Mouse (Mus musculus) lung, adult 18-20 months (tissue): ENCODE measurements around the gene Dnttip2.

Experiments
- DNase-seq, 2 experiments: peaks; one replicate each; pipeline ENCODE4 v3.0.0; 2022; ENCODE audit warnings: mixed read lengths in 2 of 2

Dnttip2 gene

DNA sequence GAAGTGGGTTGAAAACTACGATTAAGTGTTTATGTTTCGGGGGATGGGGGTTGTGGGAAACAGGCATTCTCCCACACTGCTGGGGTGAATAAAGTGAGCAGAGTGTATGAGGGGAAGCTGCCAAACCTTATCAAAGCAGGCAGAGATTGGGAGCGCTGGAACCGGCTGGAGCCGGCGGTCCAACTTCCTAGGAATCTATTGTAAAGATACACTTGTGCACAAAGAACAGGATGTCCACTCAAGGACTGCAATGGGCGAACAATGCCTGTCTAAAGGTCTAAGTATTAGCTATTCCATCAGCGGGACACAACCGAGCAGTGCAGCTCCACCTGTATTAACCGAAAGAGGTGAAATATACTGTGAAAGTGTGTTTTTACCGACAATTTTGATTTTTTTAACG is 17.6 kb downstream of the Dnttip2 start:
- peak; percentile 19 to 33 for DNase-seq

DNA sequence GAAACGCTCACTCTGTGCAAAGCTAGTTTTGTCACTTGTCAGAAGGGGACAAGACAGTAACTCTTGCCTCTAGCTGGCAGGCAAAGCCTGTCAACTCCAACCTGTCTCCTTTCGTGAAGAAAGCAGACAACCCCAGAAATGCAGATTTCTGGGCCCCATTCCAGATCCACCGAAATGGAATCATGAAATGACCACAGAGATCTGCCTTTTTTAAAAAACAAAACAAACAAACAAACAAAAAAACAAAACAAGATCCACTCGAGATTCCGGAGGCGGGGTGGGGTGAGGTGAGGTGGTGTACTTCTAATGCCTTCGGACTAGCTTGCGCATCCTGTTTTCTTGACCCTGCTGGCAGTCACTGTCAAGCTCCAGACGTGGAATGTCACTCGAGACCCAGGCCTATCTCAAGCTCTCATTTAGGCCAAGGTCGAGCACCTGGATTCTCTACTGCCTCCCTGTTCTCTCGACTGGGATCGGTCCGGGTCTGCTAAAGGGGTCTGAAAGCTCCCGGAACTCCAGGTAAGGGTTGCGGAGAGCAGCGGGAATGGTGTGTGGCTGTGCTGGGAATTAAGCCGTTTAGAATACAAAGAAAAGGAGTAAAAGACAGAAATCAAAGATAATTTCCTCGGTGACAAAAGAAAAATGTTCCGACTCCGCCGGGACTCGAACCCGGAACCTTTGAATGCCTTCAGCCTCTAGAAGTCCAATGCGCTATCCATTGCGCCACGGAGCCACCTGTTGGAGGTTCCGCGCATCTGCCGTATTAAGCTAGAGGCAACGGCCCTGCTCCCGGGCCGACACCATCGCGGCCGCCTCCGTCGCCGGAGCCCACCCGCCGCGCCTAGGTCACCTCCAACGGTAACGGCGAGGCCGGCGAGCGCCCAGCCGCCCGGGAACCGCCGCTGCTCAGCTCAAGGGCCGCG is 18.4 kb downstream of the Dnttip2 start:
- DNase-seq, result peak; percentile 93 to 94

DNA sequence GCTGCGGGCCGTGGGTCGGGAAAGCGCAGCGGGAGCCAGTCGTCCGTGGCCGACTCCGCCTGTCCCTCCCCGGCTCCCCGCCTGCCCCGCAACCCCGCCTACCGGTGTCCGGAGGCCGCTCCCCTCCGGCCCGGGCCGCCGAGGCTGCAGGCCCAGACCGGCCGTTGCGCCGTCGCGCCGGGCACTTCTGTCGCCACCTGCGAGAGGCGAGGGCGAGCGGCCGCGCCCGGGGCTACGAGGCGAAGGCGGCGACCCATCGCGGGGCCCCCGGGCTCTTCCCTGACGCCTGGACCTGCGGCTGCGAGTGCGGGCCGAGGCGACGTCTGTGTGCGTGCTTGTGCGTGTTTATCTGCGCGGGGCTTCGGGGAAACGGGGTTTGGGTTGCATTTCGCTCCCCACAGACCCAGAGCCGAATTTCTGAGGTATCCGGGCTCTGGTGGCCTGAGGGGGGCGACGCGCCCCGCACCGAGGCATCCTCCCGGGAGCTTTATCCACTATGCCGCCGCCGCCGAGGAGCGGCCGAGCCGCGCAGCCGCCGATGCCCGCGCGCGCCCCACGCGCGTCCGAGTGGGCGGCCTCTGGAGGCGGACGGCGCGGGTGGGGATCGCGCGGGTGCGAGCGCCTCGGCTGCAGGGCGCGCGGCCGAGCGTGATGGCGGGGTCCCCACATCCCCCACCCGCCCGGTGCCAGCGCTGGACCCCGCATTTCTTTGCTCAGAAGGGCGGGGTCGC is 19.2 kb downstream of the Dnttip2 start:
- peak; percentile 87 to 89 for DNase-seq

GRCm38 (mm10) chr3:122293954-122294850 is 20.0 kb downstream of the Dnttip2 start, which contains the start of gene Bcar3:
Bcar3 (plus strand) TSS chr3:122294136.
- DNase-seq, result peak; percentile 91 to 94

DNA sequence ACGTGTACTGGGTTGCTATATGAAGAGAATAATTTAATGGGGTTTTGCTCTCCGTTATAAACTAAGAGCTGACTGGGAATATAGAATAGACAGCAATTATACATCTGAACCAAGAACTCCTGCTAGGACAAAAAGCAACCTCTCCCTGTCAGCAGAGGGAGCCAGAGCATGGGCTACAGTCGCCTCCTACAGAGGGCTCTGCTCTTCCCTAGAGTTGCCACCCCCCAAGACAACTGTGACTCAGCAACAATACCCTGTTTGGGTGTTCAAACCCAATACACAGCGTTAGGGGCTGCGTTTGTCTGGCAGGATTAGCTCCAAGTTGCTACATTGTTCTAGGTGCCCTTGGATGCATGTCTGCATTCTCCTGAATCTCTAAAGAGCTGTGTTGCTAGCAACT is 21.3 kb downstream of the Dnttip2 start:
- DNase-seq, result peak; percentile 39 to 61

GRCm38 (mm10) chr3:122296979-122297378 is 22.8 kb downstream of the Dnttip2 start:
- peak; percentile 24 to 26 for DNase-seq

DNA sequence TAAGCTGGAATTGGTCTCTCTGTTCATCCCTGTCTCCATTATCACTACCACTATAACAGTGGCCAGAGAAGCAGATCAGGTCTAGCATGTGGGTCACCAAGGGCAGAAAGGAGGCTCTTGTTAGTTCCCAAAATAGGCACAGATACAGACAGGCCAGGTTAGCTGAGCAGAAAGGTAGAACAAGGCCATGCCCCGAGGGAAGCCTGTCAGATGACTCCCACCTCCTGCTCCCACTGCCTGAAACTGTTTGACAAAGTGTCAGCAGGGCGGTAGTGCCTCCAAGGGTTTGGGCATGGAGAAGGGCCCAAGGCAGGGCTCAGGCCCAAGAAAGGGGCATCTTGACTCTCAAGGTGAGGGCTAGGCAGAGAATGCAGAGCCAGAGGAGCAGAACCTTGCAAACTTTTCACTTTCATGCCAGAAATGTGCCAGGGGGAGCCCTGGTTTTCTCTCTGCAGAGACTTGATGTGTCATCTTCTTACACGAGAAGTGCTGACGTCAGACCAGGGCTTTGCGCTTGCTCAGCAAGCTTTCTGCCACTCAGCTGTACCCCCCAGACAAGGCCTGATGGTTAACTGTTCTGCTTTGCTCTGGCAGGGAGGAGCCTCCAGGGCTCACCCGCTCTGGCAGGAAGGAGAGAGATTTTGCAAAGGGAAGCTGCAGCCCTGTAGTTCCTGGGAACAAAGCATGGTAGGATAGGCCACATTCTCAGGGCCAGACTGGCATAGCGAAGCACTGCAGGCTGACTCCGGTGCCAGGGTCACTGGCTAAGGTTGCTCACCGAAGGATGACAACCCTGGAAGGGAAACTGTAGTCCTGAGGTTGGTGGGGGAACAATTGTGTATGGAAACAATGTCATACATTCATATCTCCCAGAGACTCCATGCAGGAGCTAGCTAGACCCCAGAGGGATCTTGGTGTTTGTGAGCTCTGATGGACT is 27.1 kb downstream of the Dnttip2 start:
- peak in 1 of 2 experiments; percentile 11 for DNase-seq

DNA sequence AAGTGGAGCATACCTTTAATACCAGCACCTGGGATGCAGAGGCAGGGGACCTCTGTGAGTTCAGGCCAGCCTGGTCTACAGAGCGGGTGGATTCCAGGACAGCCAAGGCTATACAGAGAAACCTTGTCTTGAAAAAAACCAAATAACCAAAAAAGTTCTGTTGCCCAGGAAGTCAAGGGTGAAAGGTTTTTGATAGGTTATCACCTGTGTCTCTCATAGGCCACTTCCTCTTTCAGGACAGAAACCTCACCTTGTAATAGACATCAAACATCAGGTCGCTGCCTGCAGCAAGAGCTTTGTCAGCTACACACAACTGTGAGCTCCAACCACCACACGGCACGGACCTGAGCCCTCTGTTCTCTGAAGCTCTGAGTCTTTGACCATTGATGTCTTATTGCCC is 30.4 kb downstream of the Dnttip2 start:
- no peak for DNase-seq

DNA sequence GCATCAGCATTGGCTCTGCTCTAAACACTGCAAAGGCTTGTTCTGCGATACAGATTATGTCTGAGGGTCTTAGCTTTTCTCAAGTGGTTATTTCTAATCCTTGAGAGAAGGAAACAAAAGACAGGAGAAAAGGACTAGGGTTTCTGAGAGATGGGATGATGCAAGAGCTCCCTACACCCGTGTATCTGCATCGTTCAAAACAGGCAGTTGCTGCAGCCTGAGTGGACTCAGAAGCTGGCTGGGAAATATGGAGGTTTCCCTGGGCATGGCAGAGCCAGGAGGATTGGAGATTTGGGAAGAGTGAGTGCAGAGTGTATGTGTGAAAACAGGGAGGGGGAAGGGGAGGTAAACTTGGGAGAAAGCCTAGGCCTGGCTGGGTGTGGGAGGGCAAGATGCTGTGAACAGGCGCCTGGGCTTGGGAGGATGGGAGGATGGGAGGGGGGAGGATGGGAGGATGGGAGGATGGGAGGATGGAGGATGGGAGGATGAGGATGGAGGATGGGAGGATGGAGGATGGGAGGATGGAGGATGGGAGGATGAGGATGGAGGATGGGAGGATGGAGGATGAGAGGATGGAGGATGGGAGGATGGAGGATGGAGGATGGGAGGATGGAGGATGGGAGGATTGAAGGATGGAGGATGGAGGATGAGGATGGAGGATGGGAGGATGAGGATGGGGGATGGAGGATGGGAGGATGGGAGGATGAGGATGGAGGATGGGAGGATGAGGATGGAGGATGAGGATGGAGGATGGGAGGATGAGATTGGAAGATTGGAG is 33.9 kb downstream of the Dnttip2 start:
- no peak for DNase-seq

- DNase-seq, result no peak
Observed at GRCm38 (mm10) chr3:122308981-122309380, 34.8 kb downstream of the Dnttip2 start.

DNA sequence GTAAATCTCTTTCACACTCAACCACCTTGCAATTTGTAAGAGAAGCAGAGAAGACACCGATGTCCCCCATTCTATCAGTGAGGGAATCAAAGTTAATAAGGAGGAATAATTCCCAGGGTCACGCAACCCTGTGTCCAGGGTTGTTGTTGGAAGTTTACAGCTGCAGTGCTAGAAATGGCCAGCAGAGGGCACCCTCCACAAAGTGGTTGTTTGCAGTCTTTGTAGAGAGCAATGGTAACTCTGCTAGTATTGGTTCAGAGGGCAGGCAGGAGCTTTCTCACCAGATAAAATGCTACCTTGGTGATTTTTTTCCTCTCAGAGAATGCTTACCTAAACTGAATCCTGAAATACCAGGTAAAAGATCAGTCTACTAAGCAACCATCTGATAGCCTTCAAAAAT is 37.9 kb downstream of the Dnttip2 start:
- peak; percentile 82 for DNase-seq

- no peak for DNase-seq
Observed at GRCm38 (mm10) chr3:122312936-122313629, 38.9 kb downstream of the Dnttip2 start.

DNA sequence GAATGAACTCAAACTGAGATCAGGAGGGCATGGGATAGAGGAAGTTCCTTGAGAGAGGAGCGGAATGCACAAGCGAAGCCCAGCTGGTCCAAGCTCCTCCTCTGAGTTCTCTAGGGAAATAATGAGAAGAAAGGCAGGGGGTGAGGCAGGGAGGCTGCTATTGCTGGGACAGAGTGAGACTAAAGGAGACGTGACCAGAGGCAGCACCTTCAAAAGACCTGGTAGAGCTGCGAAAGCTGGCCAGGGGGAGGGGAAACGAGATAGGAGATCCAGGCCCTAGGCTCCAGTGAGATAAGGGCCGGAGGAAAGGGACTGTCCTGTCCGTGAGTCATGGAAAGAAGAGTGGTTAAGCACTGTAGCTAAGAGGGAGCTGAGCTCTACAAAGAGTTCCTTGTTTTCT is 39.7 kb downstream of the Dnttip2 start:
- no peak for DNase-seq

GRCm38 (mm10) chr3:122316621-122317020 is 42.4 kb downstream of the Dnttip2 start:
- peak; percentile 22 to 35 for DNase-seq

- no peak for DNase-seq
Observed at GRCm38 (mm10) chr3:122317339-122317738, 43.2 kb downstream of the Dnttip2 start.

DNA sequence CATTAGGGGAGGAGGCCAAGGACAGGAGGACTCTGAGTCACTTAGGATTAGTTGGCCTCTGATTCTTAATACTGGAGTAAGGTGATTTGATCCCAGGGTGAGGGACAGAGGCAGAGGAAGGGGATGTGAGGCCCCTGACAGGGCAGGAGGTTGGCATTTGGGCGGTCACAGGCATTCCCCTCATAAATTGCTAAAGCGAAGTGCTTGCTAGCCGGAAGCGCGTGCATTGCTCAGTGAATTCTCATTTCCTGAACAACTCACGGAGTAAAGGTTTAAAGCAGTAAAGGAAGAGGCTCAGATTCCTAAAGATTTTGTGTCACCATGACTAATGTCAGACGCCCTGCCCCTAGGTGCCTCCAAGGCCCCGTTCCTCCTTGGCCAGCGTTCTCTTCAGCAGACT is 48.0 kb downstream of the Dnttip2 start:
- DNase-seq, result no peak

GRCm38 (mm10) chr3:122323841-122324240 is 49.7 kb downstream of the Dnttip2 start:
- DNase-seq, result peak; percentile 40 to 52

GRCm38 (mm10) chr3:122324528-122324927 is 50.3 kb downstream of the Dnttip2 start:
- peak in 1 of 2 experiments; percentile 29 for DNase-seq

DNA sequence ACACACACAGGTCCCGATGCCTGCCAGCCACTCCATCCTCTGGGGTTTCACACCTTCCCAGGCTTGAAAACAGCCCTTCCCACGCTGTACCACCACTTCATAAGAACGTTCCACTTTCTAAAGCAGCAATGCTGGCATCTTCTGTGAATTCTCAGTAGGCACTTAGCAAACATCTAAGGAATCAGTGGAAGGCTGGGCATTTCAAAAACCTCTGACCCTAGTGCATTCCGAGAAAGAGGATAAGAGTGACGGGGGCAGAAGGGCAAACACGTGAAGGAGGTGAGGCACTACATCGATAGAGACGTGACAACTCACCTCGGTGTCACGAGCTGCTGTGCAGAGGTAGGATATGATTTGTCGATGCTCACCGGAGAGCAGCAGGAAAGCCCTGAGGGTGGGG is 56.3 kb downstream of the Dnttip2 start:
- peak; percentile 32 to 56 for DNase-seq

DNA sequence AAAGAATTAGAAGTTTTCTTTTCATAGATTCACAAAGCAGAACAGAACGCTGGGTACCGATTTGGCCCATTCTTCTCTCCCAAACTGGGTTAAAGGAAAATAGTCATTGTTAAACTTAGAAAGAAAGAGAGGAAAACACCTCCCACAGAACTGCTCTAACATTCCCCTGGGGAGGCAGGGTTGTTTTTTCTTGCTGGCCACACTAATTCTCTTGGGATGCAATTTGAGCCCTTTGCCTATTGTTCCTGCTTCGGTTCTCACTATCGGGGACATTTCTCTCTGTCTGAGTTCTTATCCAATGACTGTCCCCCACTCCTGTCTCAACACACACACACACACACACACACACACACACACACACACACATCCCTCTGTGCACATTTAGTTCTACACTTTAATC is 59.3 kb downstream of the Dnttip2 start:
- no peak for DNase-seq
